Mouse (Mus musculus): Measurements from ENCODE around the gene Clec2d. TPM values are rescaled to one million over a fixed set of nuclear protein-coding genes. Genes with fewer than 3 reads are reported as not detected.
A peak's percentile ranks its signal among the peaks of the same experiment; 100 is the strongest.
"Not testable (repeated sequence)": the region's sequence is repeated elsewhere in the genome, so short reads cannot be mapped to it uniquely, and the experiment has no call there.

Clec2d gene
- total RNA-seq, 1 experiment from 2014 or later, result 543 TPM

GRCm38 (mm10) chr6:129186022-129186421, 5.6 kb downstream of the Clec2d start:
- peak; percentile 37; the same call in 1 of the 2 replicates for ATAC-seq (ENCODE audit: extremely low read depth, insufficient number of reproducible peaks, low FRiP score, poor library complexity, severe bottlenecking)

- no peak for ATAC-seq (ENCODE audit: extremely low read depth, insufficient number of reproducible peaks, low FRiP score, poor library complexity, severe bottlenecking)
Measured at GRCm38 (mm10) chr6:129186457-129187199, 6.2 kb downstream of the Clec2d start.

- ATAC-seq (ENCODE audit: extremely low read depth, insufficient number of reproducible peaks, low FRiP score, poor library complexity, severe bottlenecking), result no peak
Measured at GRCm38 (mm10) chr6:129187200-129187651, 6.8 kb downstream of the Clec2d start.

- not testable (repeated sequence) for ATAC-seq (ENCODE audit: extremely low read depth, insufficient number of reproducible peaks, low FRiP score, poor library complexity, severe bottlenecking)
Measured at GRCm38 (mm10) chr6:129187816-129188215, 7.4 kb downstream of the Clec2d start.

GRCm38 (mm10) chr6:129193431-129193830, 13.0 kb downstream of the Clec2d start:
- no peak for ATAC-seq (ENCODE audit: extremely low read depth, insufficient number of reproducible peaks, low FRiP score, poor library complexity, severe bottlenecking)

- 0 out of 2 replicates have a peak, but pooled peaks have one; percentile 30 for ATAC-seq (ENCODE audit: extremely low read depth, insufficient number of reproducible peaks, low FRiP score, poor library complexity, severe bottlenecking)
Measured at GRCm38 (mm10) chr6:129200066-129200465, 19.7 kb downstream of the Clec2d start.

GRCm38 (mm10) chr6:129202306-129202705, 21.9 kb downstream of the Clec2d start:
- ATAC-seq (ENCODE audit: extremely low read depth, insufficient number of reproducible peaks, low FRiP score, poor library complexity, severe bottlenecking), result no peak

- no peak for ATAC-seq (ENCODE audit: extremely low read depth, insufficient number of reproducible peaks, low FRiP score, poor library complexity, severe bottlenecking)
Measured at GRCm38 (mm10) chr6:129204342-129204741, 23.9 kb downstream of the Clec2d start.

GRCm38 (mm10) chr6:129204838-129205237, 24.4 kb downstream of the Clec2d start:
- ATAC-seq (ENCODE audit: extremely low read depth, insufficient number of reproducible peaks, low FRiP score, poor library complexity, severe bottlenecking), result no peak

GRCm38 (mm10) chr6:129208891-129209519, 28.6 kb downstream of the Clec2d start:
- ATAC-seq (ENCODE audit: extremely low read depth, insufficient number of reproducible peaks, low FRiP score, poor library complexity, severe bottlenecking), result no peak

GRCm38 (mm10) chr6:129209785-129210446, 29.5 kb downstream of the Clec2d start:
- no peak for ATAC-seq (ENCODE audit: extremely low read depth, insufficient number of reproducible peaks, low FRiP score, poor library complexity, severe bottlenecking)

GRCm38 (mm10) chr6:129210447-129210790, 30.0 kb downstream of the Clec2d start:
- ATAC-seq (ENCODE audit: extremely low read depth, insufficient number of reproducible peaks, low FRiP score, poor library complexity, severe bottlenecking), result peak; percentile 55; the same call in 1 of the 2 replicates

GRCm38 (mm10) chr6:129212421-129213195, 32.2 kb downstream of the Clec2d start:
- ATAC-seq (ENCODE audit: extremely low read depth, insufficient number of reproducible peaks, low FRiP score, poor library complexity, severe bottlenecking), result no peak

GRCm38 (mm10) chr6:129213497-129213896, 33.1 kb downstream of the Clec2d start:
- no peak for ATAC-seq (ENCODE audit: extremely low read depth, insufficient number of reproducible peaks, low FRiP score, poor library complexity, severe bottlenecking)

GRCm38 (mm10) chr6:129214263-129214662, 33.8 kb downstream of the Clec2d start:
- ATAC-seq (ENCODE audit: extremely low read depth, insufficient number of reproducible peaks, low FRiP score, poor library complexity, severe bottlenecking), result no peak

- no peak for ATAC-seq (ENCODE audit: extremely low read depth, insufficient number of reproducible peaks, low FRiP score, poor library complexity, severe bottlenecking)
Measured at GRCm38 (mm10) chr6:129215053-129215452, 34.6 kb downstream of the Clec2d start.

GRCm38 (mm10) chr6:129215886-129216637, 35.6 kb downstream of the Clec2d start:
- ATAC-seq (ENCODE audit: extremely low read depth, insufficient number of reproducible peaks, low FRiP score, poor library complexity, severe bottlenecking), result no peak

- no peak for ATAC-seq (ENCODE audit: extremely low read depth, insufficient number of reproducible peaks, low FRiP score, poor library complexity, severe bottlenecking)
Measured at GRCm38 (mm10) chr6:129216721-129217230, 36.4 kb downstream of the Clec2d start.

Measured in neutrophil, adult 5-6 weeks (primary cell).